Mouse (Mus musculus): ENCODE results near the gene Nup54. TPM values are rescaled to one million over a fixed set of nuclear protein-coding genes. Genes with fewer than 3 reads are reported as not detected.

Gene Nup54
- total RNA-seq (2021) (10 to 100 TPM; 27.3 to 29.3 TPM), polyA plus RNA-seq (2012; rRNA removed) (4.5 and 7.0 TPM in 2 replicates)
- long read RNA-seq, transcript Nup54-201 (12 exons, 2,352 nt): major isoform, 16 of 20 reads
- long read RNA-seq, partial matches to known transcripts: 1 of 20 reads
- long read RNA-seq, other reads (novel, unspliced or antisense): 3 of 20 reads

GRCm38 (mm10) chr5:92435025-92435584, at the start of gene Nup54:
Gene Nup54, minus strand, starts transcription at chr5:92435219.
- DNase-seq: peak; percentile 98

- DNase-seq: no peak
These were observed 37.8 kb upstream of the Nup54 start for GRCm38 (mm10) chr5:92472863-92473262.

GRCm38 (mm10) chr5:92471531-92471930, 36.5 kb upstream of the Nup54 start:
- no peak for DNase-seq

- DNase-seq: no peak
These were observed 34.4 kb upstream of the Nup54 start for GRCm38 (mm10) chr5:92469201-92470130.

- DNase-seq: no peak
These were observed 33.2 kb upstream of the Nup54 start for GRCm38 (mm10) chr5:92468234-92468633.

GRCm38 (mm10) chr5:92467102-92467766, 32.2 kb upstream of the Nup54 start:
- DNase-seq: no peak

- DNase-seq: peak; percentile 55
These were observed 30.5 kb upstream of the Nup54 start for GRCm38 (mm10) chr5:92465511-92465910.

- DNase-seq: peak; percentile 68
These were observed 26.3 kb upstream of the Nup54 start for GRCm38 (mm10) chr5:92461321-92461720.

GRCm38 (mm10) chr5:92458726-92459125, 23.7 kb upstream of the Nup54 start:
- peak; percentile 36 for DNase-seq

- DNase-seq: no peak
These were observed 22.4 kb upstream of the Nup54 start for GRCm38 (mm10) chr5:92457410-92457809.

GRCm38 (mm10) chr5:92452876-92453275, 17.9 kb upstream of the Nup54 start:
- DNase-seq: no peak

GRCm38 (mm10) chr5:92446736-92447135, 11.7 kb upstream of the Nup54 start:
- no peak for DNase-seq

- DNase-seq: peak; percentile 53
These were observed 10.0 kb upstream of the Nup54 start for GRCm38 (mm10) chr5:92445016-92445415.

- DNase-seq: no peak
These were observed 7.9 kb upstream of the Nup54 start for GRCm38 (mm10) chr5:92442914-92443313.

- DNase-seq: peak; percentile 55
These were observed 6.5 kb upstream of the Nup54 start for GRCm38 (mm10) chr5:92441494-92441893.

- DNase-seq: no peak
These were observed 3.5 kb upstream of the Nup54 start for GRCm38 (mm10) chr5:92438540-92438939.

- no peak for DNase-seq
These were observed 441 bp downstream of the Nup54 start for GRCm38 (mm10) chr5:92434571-92434985.

GRCm38 (mm10) chr5:92434070-92434469, 949 bp downstream of the Nup54 start:
- DNase-seq: no peak

- DNase-seq: no peak
These were observed 3.4 kb downstream of the Nup54 start for GRCm38 (mm10) chr5:92431611-92432010.

- peak; percentile 15 for DNase-seq
These were observed 4.3 kb downstream of the Nup54 start for GRCm38 (mm10) chr5:92430723-92431122.

GRCm38 (mm10) chr5:92424126-92424525, 10.9 kb downstream of the Nup54 start:
- DNase-seq: no peak

GRCm38 (mm10) chr5:92413982-92414375, 21.0 kb downstream of the Nup54 start:
- DNase-seq: no peak

Measured in adrenal gland, adult 2 months (tissue).